Mouse (Mus musculus): Measurements from ENCODE around the gene Cyp2c69. TPM values are rescaled to one million over a fixed set of nuclear protein-coding genes. Genes with fewer than 3 reads are reported as not detected.
"Not testable (repeated sequence)": the region's sequence is repeated elsewhere in the genome, so short reads cannot be mapped to it uniquely, and the experiment has no call there.

Gene Cyp2c69
- polyA plus RNA-seq, 1 experiment, result not detected

DNA sequence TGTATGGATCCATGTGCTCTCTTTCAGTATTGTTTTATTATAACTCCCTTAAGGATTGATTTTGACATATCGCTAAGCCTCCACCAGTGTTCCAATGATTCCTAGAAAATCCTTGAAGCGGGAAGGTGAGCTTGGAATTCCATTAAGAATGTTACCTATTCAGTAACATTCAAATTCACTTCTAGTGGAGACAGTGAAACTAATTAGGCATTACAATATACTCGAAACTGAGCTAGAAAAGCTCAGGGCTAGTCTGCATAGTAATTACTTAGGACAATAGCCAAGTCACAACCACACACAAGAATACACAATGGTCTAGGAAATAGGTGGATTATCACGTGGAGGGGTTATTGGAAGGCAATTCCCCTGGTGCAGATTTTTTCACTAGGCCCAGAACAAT is 70.6 kb downstream of the Cyp2c69 start:
- H3ac ChIP-seq (ENCODE audit: control insufficient read depth, insufficient read length); H3K79me2 ChIP-seq (ENCODE audit: control insufficient read depth, insufficient read depth); H3K36me3 ChIP-seq (ENCODE audit: control insufficient read depth, insufficient read depth); H3K4me3 ChIP-seq; H3K27me3 ChIP-seq (ENCODE audit: control insufficient read depth, insufficient read depth, insufficient read length); H3K4me2 ChIP-seq (ENCODE audit: low read depth): not testable (repeated sequence)

DNA sequence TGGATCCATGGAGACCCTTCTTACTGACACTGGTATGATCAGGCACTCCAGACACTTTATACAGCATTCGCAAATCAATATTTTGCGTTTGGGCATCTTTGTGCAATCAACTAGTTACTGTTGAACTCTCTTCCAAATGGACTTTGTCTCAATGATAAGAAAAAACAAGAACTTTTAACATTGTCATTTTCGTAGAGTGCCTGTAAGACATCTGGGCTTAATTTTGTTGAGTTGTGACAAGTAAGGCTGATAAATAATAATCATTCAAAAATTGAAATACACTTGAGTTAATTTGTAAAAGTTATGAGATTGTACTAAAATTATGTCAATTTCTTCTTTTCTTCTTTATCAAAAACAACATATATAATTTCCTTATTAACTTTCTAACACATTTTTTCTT is 73.9 kb downstream of the Cyp2c69 start, which contains the start of gene Cyp2c40:
Gene Cyp2c40 (minus strand): TSS at position 101 of the 400 bp plus-strand sequence.
- H3ac ChIP-seq (ENCODE audit: control insufficient read depth, insufficient read length); H3K36me3 ChIP-seq (ENCODE audit: control insufficient read depth, insufficient read depth); H3K27me3 ChIP-seq (ENCODE audit: control insufficient read depth, insufficient read depth, insufficient read length); H3K4me3 ChIP-seq; H3K4me2 ChIP-seq (ENCODE audit: low read depth); H3K79me2 ChIP-seq (ENCODE audit: control insufficient read depth, insufficient read depth): not testable (repeated sequence)

Other genes starting within 250 kb of the Cyp2c69 start
- gene Cyp2c67, start 237.7 kb downstream of the Cyp2c69 start, polyA plus RNA-seq (2012; fragmentation: generic; extraction: Trizol), result not detected
- gene Cyp2c68, start 145.7 kb downstream of the Cyp2c69 start, polyA plus RNA-seq (2012; fragmentation: generic; extraction: Trizol), result not detected
- gene Cyp2c40, start 74.0 kb downstream of the Cyp2c69 start, polyA plus RNA-seq (2012; fragmentation: generic; extraction: Trizol), result not detected
- gene Cyp2c37, start 105.6 kb upstream of the Cyp2c69 start, polyA plus RNA-seq (2012; fragmentation: generic; extraction: Trizol), result not detected
- gene Cyp2c54, start 187.0 kb upstream of the Cyp2c69 start, polyA plus RNA-seq (2012; fragmentation: generic; extraction: Trizol), result not detected
- not detected for gene Cyp2c50, start 202.9 kb upstream of the Cyp2c69 start, polyA plus RNA-seq (2012; fragmentation: generic; extraction: Trizol)

All from myocyte (in vitro differentiated cells).